Mouse (Mus musculus) embryonic fibroblast, embryonic 13.5 days (primary cell): Measurements from ENCODE around the gene Grik2.

ENCODE experiments used
- CTCF ChIP-seq: IDR thresholded peaks from 2 replicates; pipeline ENCODE4 v1.5.1; 2011; ENCODE audit warnings: mild to moderate bottlenecking, control low read depth, low read length, moderate library complexity, borderline replicate concordance; ENCODE audit not compliant: insufficient read depth
- POLR2A ChIP-seq: IDR thresholded peaks from 2 replicates; pipeline ENCODE4 v1.6.1; 2011; ENCODE audit warnings: low read depth, mild to moderate bottlenecking, control low read depth, low read length, moderate library complexity

- TF ChIP-seq POLR2A (no peak), CTCF (no peak)
Measured at GRCm38 (mm10) chr10:49473613-49474012, 315.0 kb downstream of the Grik2 start.
